Mouse (Mus musculus) frontal cortex, adult (tissue): ENCODE data around the gene Nme9.

ENCODE experiments used
- ATAC-seq: cut with Nextera tagmentation; 2 replicates; pipeline ENCODE4 v1.9.2; 2017; ENCODE audit warnings: mild to moderate bottlenecking, moderate library complexity, mixed read lengths; ENCODE audit not compliant: low TSS enrichment

The Nme9 gene

GRCm38 (mm10) chr9:99479181-99479711, 28.0 kb downstream of the Nme9 start:
- ATAC-seq = peak; percentile 80

- ATAC-seq = peak; percentile 74
Observed at GRCm38 (mm10) chr9:99480764-99481163, 29.5 kb downstream of the Nme9 start.

- no peak for ATAC-seq
Observed at GRCm38 (mm10) chr9:99483191-99483590, 31.9 kb downstream of the Nme9 start.

- no peak for ATAC-seq
Observed at GRCm38 (mm10) chr9:99484632-99485031, 33.4 kb downstream of the Nme9 start.

GRCm38 (mm10) chr9:99485144-99485543, 33.9 kb downstream of the Nme9 start:
- ATAC-seq = no peak

- ATAC-seq = no peak
Observed at GRCm38 (mm10) chr9:99487126-99487695, 35.9 kb downstream of the Nme9 start.

GRCm38 (mm10) chr9:99487841-99488240, 36.6 kb downstream of the Nme9 start:
- ATAC-seq = no peak

- ATAC-seq = no peak
Observed at GRCm38 (mm10) chr9:99491050-99491449, 39.8 kb downstream of the Nme9 start.

- no peak for ATAC-seq
Observed at GRCm38 (mm10) chr9:99492634-99493200, 41.4 kb downstream of the Nme9 start.

- ATAC-seq = no peak
Observed at GRCm38 (mm10) chr9:99499336-99499735, 48.1 kb downstream of the Nme9 start.

GRCm38 (mm10) chr9:99505875-99506274, 54.6 kb downstream of the Nme9 start:
- ATAC-seq = no peak
